Mouse (Mus musculus) Muller cell, postnatal 12 days (primary cell): ENCODE measurements at regions not wholly inside any gene's neighbourhood (a gene's known extent, or its start where the extent isn't known, plus 50 kb on each side); places are given as distances from the start of the nearest gene placed in this dataset.
A peak's percentile ranks its signal among the peaks of the same experiment; 100 is the strongest.

Experiments used
- DNase-seq: peaks from one replicate; pipeline ENCODE4 v3.0.0-alpha.2; 2015; ENCODE audit errors: inconsistent ontology term

DNA sequence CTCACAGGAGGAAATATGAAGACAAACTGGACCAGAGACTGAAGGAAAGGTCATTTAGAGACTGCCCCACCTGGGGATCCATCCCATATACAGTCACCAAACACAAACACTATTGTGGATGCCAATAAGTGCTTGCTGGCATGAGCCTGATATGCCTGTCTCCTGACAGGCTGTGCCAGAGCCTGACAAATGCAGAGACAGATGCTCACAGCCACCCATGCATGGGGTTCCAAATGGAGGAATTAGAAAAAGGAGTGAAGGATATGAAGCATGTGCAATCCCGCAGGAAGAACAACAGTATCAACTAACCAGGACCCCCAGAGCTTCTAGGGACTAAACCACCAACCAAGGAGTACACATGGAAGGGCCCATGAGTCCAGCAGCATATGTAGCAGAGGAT lies 505.9 kb downstream of the Gm6685 start:
- DNase-seq, result no peak

DNA sequence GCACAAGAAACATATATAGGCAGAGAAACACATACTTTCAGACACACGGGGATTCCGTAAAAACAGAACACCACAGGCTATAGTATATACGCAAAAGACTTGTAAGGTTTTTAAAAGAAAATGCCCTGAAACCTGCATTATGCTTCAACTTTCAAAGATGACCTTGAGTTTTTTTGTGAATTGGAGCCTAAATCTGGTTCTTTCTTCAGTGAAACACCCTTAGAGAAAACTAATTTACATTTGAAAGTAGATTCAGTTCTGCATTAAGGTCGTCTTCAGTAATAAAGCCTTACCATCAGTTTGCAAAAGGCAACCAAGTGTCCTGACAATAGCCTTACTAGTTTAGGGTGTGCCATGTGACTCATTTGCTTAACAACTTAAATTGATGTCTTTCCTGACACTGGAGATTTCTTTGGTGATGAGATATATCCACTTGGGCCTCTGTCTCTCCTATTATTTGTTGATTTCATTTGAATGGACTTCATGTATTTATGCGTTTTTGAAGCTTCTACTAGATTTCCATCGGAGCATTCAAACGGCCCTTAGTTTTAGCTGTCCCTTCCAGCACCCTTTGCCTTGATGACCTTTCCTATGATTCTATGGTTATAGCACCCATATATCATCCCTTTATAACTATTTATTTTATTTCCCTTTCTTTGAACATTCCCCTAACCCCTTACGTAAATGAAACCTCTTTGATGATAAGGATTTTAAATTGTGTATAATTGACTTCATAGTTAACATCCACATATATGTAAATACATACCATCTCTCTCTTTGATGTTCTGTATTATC lies 539.6 kb downstream of the Gm6685 start:
- DNase-seq, result no peak

DNA sequence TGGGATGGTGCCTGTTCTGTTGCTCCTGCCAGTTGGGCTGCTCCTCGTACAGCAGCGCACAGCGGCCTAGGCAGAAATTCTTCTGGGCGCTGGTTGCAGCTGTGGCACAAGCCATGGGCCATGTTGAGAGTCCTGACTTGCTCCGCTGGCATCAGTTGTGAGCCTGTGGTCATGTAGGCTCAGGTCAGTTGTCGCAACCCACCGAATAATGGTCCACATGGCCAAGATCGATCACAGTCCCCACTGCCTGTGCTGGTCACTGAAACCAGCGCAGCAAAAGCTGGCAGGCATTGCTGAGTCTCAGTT lies 585.8 kb downstream of the Gm6685 start:
- DNase-seq, result no peak

DNA sequence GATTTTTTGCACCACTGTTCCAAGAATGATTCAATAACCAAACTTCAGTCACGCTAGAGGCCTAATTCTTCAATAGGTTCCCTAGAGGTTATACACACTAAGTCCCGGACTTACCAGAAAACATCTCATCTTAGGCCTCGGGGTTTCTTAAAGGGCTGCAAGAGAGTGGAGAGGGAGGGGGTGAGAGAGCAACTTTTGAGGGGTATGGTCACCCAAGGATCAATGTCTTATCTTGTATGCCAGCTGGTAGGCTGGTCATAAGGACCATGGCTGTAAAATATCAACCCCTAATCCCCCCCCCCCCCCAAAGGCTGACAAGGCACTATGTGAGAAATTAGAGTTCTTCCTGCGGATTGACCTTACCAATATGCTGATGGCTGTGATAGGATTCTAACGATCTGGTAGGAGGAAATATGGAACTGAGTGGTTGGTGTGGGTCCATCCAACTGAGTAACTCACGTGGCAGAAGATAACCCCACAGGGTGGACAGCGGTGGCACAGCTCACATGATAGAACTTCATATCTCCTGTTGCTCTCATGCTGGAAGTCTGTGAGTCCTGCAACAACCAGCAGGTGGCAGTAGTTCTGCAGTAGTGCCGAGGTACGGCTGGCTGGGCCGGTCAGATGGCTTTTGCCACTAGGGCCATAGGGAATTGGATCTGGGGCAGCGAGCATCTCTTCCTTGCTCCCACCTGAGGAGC lies 586.3 kb downstream of the Gm6685 start:
- peak; percentile 11 for DNase-seq

DNA sequence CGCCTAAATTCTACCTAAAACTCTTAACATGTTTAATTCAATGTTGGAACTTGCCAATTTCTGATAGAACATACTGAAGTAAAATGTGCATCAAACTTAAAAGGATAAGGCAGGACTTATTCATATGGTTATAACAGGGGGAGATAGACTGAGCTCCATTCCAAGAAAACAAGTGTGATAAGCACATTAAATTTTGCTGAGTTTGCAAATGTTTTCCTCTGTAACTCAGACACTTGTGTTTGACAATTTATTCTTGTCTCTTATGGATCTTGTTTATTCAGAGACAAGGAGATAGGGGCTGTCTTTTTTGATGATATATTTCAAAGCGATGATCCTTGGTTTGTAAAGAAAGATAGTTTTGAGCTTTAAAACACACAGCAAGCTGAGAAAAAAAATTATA lies 613.6 kb downstream of the Gm6685 start:
- DNase-seq, result no peak

DNA sequence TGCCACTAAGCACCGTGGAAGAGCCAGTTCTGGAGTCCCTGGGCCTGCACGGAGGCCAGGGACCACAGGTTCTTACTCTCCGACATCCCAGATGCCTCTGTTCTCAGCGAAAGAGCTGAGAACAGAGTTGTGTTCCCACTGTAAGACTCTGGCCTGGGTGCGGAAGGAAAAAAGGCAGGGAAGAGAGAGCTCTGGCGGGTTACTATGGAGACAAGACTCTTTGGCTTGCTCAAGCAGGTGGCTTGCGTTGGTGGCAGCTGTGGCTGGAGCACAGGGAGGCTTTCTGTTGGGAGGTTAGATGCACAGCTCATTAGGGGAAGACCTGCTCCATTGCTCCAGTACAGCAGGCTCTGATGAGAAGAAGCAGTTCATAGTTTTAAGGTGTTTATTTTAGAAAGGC lies 618.3 kb downstream of the Gm6685 start:
- DNase-seq, result no peak

DNA sequence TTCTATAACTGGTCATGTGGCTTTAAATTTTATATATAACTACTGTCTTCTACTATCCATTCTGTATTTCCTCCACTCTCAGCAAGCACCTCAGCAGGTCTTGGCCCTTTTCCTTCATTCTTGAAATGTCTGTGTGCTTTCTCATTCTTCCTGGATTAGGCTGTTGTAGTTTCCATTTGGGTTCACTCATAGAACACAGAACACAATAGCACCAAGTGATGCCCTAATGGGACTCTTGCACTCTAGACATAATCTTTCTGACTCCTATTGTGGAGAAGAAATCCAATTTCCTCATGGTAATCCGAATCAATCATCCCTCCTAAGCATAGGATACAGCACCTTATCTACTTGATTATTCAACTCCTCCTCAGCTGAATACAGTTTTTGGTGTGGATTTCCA lies 667.2 kb downstream of the Gm6685 start:
- DNase-seq, result peak; percentile 86
